Mouse (Mus musculus) cerebellum, adult 18-20 months (tissue): ENCODE data around the gene Ptpn18.
"Not testable (repeated sequence)": the region's sequence is repeated elsewhere in the genome, so short reads cannot be mapped to it uniquely, and the experiment has no call there.

Experiments used
- DNase-seq, 2 experiments: peaks; one replicate each; pipeline ENCODE4 v3.0.0; 2021

Gene Ptpn18

DNA sequence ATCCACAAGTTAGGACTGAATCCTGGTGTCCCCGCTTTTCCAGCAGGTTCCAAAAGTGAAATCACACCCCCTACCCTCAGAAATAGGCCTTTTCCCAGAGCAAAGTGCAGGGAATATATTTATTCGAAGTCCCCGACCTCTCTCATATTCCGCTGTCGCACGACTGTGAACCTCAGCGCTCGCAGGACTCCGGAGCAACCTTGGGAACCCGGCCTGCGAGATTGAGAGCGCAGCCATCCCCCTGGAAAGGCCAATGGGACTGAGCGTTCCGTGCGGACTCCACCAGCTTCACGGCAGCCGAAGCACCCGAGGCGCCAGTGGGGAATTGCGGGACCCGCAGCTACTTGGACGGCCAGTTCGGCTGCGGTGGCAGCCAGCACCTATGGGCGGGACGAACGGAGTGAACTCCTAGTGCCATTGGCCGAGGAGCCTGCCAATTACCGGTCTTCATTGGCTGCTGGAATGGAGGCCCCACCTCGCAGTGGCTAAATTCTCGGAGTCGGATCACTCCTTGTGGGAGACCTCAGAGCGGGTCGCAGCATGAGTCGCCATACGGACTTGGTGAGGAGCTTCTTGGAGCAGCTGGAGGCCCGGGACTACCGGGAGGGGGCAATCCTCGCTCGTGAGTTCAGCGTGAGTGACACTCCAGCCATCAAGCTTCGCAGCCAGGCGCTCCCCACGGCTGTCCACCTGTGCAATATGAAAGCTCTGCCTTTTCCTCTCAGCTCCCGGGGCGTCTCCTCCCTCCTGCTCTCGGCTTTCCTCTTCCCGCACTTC lies at the start of gene Ptpn18:
TSS of gene Ptpn18 (plus strand) at position 479 of the 777 bp plus-strand sequence.
- peak; percentile 93 to 97 for DNase-seq

DNA sequence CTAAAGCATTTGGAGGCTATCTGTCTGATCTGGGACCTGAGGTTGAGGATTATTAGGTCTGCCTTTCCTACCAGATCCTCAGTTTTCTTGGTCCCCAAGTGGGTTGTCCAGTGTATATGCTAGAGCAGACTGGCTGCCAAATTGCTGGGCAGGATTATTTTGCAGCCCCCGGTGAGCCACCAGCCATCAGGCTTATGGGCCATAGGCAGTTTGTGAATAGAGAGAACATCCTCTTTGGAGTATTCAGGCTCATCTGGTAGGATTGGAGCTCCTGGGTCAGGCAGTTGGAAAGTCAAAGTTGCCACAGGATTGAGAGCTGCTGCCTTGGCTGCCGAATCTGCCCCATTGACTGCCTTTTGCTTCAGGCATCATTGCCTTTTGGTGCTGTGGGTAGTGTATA lies 31.1 kb upstream of the Ptpn18 start:
- no peak for DNase-seq

DNA sequence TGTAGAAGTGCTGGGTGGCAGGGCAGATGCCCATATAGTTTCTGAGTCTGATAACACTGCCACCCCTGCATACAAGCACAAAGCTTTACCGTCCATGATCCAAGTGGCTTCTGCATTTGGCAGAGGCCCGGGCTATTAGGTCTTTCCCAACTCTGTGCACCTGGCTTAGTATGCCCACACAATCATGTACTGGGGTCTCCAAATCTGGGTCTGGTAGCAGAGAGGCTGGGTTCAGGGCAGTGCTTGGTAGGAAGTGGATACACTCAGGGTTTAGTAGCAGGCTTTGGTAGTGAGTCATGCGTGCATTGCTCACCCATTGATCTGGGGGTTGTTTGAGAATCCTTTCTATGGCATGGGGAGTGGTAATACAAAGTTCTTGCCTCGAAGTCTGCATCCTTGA lies 30.3 kb upstream of the Ptpn18 start:
- no peak for DNase-seq

DNA sequence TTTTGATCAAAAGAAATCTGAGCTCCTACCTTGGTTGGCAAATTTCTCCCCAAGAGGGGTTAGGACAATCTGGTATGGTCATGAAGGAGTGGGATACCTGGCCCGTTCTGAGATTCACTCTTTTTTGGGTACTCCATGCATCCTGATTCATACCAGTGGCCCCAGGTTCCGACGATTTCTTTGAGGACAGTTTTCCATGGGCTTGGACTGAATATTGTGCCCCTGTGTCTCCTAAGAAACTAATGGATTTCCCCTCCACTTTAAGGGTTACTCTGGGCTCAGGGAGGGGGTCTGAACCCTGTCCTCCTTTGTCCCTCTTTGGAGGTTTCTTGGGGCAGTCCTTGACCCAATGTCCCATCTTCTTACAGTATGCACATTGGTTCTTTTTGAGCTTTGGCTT lies 28.6 kb upstream of the Ptpn18 start:
- no peak for DNase-seq

DNA sequence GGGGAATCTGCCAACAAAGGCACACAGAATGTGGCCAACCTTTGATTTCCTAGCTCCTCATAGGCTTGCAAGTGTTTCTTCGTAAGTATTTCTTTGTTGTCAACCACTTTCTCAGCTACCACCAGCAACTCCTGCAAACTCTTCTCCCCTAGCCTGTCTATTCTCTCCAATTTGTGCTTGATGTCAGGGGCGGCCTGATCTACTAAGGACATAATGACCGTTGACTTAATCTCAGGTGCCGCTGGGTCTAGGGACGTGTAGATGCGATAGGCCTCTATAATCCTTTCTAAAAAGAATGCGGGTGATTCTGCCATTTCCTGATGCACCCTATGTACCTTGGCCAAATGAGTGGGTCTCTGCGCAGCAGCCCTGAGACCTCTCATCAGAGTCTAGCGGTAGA lies 28.1 kb upstream of the Ptpn18 start:
- no peak for DNase-seq

DNA sequence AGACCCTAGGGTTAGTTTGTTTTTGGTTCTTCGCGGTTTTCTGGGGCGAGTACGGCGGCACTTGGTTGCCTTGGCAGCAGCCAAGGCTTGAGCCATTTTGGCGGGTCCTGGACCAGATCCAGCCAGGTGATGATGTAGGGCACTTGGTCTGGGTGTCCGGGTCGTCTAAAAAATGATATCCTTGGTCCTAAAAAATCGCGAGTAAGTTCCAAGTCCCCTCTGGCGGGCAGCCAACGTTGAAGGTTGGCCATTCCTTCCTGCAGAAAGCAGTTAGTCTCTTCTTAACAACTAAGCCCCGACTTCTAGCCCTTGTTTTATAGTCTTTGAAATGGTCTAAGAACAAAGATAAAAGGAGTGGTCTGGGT lies 27.2 kb upstream of the Ptpn18 start:
- DNase-seq = peak; percentile 37 to 55

DNA sequence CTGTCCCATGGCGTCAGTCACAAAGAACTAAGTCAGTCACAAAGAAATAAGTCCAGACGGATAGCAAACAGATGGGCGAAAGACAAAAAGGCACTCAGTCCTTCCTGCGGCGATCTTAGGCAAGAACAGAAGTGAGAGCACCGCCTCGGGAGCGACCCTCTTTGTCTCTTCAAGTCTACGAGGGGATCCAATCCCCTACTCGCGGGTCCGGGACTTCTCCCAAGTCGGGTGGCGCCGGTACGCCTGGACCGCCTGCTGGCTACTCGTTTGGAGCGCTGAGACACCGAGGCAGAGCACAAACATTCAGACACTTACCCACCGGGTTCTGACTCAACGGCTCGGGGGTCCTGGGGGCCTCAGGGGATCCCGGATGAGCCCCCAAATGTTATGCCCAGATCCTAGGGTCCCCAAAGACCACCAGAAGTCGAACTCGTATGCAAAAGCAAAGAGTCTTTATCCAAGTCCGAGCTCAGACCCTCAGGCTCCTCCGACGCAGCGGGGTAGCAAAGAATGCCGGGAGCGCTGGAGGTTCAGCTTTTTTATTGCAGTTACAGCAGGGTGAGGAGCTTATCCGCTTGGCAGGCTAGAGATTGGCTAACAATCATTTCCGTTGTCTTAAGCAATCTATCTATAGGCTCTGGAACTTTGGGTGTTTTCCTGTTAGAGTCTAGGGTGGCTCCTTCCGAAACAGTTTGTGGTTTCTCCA lies 26.6 kb upstream of the Ptpn18 start:
- DNase-seq = peak; percentile 26 to 44

DNA sequence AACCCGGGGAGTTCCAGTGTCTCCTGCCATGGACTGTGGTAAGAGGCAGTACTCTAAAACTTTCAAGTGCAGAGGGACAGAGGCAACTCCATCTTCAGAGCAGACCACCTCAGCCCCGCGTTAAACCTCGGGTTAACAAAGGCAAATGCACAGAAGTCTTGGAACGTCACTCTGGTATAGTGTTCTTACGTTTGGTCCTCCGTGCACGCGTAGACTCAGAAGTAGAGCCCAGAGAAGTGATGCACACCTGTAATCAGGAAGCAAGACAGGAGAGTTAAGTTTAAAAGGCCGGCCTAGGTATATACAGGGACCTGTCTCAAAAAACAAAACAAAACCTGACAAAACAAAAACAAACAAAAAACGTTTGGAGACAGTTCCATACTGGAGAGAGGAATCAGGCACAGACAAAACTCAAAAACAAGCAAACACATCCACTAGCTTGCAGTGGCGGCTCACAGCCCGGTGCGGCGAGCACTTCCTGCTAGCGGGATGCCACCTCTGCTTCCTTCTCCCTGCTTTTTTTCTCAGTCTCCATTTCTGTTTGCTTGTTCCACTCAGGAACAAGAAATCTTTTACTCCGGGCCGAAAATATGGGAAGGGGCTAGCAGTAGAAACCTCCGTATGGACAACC lies 25.6 kb upstream of the Ptpn18 start:
- peak; percentile 35 to 50 for DNase-seq

DNA sequence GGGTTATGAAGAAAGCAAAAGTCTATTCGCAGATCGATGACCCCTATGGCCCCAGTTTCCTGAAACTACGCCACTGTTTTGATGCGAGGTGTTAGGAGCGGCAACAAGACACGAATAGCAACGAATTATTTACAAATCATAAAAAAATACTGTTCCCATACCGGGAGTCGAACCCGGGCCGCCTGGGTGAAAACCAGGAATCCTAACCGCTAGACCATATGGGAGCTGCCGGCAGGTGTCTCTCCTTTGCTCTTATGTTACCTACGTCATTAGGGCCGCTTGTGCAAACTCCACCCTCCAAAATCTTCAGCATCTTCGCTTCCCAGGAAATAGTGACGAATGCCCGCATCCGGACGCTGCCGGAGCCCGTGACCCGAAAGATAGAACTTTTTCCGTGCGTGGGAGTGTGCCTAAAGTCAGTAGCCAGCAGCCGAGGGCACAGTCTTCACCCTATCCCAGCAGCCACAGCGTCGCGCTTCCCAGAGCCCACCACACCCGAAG lies 24.9 kb upstream of the Ptpn18 start:
- DNase-seq = peak; percentile 91 to 96

DNA sequence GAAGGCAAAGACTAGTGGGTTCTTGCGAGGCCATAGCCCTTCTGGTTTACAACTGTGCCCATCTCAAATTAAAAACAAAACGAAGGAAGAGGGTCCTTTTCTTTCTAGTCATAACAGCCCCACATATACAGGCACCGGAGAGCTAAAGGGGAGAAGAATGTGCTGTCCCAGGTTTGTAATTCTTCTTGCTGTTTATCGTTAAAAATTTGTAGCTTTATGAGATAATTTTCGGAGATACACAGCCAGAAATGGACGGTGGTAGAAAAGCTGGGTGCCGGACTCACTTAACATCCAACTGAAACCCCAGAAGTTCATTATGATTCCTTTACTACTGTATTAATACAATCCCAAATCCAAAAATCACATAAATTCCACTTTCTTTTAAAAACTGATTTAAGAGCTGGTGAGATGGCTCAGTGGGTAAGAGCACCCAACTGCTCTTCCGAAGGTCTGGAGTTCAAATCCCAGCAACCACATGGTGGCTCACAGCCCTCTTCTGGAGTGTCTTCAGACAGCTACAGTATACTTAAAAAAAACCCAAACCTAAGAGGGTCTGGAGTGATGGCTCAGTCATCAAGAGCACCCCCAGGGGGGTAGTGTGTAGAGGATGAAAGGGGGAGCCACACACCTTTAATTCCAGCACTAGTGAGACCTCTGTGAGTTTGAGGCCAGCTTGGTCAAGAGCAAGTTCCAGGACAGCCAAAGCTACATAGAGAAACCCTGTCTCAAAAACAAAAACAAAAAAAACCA lies 24.0 kb upstream of the Ptpn18 start:
- no peak for DNase-seq

DNA sequence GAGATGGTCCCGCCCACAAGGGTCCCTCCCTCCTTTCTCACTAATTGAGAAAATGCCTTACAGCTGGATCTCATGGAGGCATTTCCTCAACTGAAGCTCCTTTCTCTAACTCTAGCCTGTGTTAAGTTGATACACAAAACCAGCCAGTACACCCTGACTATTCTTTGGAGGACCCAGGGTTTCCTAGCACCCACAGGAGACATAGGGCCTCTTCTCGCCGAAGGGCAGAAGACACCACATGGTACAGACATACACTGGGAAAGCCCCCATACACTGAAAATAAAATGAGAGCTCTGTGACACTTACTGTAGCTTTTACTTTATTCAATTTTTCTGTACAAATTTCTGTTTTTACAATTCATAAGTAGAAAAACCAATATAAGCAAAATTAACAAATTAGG lies 23.2 kb upstream of the Ptpn18 start:
- no peak for DNase-seq

DNA sequence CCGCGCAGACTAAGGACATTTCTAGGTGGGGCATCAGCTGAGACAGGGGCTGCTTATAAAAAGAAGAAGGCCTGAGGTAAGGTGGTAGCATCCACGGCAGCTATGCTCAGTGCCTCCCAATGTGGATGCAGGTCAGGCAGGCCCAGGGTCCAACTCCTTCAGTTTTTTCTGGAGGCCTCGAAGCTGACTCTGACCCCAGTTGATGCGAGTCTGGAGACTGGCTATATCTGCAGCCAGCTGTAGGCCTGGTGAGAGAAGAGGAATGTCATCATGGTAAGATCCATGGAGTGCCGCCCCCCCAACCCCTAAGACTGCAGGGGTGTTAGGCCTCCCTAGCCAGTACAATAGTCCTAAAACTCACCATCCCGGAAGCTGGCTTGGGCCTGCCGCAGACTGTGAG lies 22.2 kb upstream of the Ptpn18 start:
- DNase-seq = not testable (repeated sequence)

DNA sequence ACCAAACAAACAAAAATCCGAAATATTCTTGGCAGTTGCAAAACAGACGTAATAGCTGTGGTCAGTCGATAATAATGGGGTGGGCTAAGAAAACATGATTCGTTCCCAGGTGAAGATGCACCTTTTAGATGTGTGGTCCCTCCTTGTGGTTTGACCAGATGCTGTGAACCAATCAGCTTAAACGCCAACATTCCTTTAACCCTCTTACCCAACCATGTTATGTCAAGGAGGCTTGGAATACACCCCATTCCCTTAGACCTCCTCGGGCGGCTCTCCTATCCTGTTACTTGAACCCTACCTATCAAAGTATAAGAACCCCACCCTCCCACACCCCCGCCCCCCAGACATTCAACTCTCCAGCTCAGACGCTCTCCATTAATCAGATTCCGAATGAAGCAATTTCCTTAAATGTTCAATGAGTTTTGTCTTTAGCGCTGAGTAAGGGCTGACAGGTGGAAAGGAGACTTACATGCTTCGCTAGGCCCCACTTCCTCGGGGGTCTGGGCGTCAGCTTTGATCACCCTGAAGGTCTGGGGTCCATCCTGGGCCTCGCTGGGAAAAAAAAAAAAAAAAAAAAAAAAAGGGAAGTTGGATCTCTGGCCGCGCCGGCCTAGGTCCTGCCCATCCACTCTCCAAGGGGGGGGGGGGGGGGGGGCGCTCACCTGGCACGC lies 21.0 kb upstream of the Ptpn18 start:
- no peak for DNase-seq

DNA sequence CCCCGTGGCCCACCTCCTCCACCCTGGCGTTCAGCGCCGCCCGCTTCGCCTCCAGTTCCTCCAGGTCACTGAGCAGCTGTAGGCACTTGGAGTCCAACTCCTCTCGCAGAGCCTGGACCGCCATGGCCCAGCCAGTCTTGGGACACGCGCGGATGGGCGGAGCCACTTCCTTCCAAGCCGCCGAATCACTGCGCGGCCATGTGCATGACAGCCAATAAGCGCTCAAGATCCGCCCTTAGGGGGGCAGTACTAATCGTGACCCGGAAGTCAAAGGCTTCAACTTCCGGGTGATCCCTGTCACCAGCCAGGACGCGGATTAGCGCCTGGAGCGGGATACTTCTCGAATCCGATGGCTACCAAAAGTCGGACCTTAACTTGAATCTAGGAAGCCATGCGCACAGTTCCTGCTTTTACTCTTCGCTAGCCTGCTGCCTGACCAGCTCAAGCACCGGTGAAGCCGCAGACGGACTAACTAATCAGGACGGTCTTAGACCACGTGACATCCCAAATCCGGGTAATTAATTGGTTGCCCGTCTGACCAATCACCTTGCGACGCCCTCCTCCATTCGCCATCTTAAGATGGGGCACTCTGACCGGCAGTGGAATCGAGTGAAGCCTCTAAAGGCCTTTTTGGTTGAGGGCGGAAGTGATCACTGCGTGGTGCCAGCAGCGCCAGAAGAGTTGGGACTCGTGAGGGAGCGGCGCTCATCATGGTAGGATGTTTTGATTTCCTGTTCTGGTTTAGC lies 20.2 kb upstream of the Ptpn18 start, which contains the start of the genes Ccdc115 and Imp4:
TSS of gene Ccdc115 (minus strand) at position 458 of the 746 bp plus-strand sequence.
TSS of gene Imp4 (plus strand) at position 637 of the 746 bp plus-strand sequence.
- DNase-seq = peak; percentile 94 to 97

DNA sequence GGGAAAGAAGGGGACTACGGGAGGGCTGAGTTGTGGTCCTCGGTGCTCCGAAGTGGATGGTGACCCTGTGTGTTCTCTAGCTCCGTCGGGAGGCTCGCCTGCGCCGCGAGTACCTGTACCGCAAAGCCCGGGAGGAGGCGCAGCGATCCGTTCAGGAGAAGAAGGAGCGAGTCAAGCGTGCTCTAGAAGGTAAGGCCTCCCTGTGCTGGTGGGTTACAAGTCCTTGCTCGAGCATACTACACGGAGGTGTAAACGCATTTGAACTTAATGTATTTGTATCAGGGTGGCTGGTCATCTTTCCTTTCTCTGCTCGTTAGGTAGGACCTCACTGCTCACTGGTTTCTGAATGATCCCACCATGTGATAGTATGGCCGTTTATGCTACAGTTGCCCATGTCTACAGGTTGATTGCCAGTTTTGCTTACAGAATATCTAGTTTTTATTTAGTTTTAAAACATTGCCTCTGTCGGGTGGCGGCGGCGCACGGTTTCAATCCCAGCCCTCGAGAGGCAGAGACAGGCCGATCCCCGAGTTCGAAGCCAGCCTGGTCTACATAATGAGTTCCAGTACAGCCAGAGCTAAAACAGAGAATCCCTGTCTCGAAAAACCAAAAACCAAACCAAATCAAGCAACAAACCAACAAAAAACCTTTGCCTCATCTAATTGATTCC lies 19.5 kb upstream of the Ptpn18 start:
- DNase-seq = peak in 1 of 2 experiments; percentile 40

DNA sequence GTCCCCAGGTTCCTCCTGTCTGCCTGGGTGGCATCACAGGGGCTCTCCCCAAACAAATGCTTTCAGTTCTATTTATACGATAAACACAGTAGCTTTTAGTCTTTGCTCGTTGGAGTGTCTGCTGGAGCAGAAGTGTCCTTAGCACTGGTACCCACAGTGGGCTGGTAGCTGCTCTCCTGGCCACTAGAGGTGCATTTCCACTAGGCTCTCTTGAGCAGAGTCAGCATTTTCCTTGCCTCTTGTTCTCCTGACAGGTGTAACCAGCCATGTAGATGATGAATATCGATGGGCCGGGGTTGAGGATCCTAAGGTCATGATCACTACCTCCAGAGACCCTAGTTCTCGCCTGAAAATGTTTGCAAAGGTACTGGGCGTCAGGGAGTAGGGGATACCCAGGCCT lies 16.4 kb upstream of the Ptpn18 start:
- no peak for DNase-seq

DNA sequence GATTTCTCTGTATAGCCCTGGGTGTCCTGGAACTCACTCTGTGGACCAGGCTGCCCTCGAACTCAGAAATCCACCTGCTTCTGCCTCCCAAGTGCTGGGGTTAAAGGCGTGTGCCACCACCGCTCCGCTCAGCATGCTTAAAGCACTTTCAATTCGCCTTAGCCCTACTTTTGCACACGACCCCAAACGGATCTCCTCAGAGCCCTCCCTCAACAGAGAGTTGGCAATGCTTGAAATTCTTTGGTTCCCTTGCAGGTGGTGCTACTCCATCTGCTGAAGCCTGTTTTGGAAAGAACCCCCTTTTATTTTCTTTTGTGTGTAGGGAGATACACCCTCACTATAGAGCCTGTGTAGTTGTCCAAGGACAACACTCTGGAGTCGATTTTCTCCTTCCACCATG lies 1.1 kb upstream of the Ptpn18 start:
- DNase-seq = no peak

DNA sequence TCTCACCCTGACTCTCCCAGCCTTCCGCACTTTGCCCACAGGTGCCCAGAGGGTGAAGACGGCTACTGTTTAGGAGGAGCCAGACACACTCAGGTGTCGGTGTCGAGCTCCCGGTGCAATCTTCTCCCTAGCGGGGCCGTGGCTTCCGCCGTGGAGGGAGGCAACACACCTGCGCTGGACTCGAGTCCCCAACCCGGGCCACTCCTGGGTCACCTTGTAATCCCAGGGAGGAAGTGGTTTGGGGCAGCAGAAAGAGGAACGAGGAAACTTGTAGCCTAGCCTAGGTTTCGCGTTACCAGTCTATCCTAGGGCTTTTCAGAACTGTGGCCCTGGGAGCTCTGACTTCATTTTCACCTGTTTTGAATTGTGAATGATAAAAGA lies 489 bp downstream of the Ptpn18 start:
- no peak for DNase-seq

DNA sequence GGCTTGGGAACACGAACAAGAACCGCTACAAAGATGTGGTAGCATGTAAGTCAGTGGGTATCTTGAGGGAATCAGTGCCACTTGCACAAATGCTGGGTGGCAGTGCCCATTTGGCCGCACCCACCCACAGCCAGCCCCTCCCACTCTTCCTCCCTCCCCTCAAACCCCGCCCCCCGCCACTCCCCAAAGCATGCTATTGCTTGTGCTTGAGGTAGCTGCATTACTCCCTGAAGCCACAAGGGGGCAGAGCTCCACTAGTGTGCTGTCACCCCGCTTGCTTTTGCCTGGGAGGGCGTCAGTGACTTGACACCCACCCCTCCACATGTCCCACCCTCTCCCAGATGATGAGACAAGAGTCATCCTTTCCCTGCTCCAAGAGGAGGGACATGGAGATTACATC lies 3.2 kb downstream of the Ptpn18 start:
- DNase-seq = peak; percentile 67 to 70

DNA sequence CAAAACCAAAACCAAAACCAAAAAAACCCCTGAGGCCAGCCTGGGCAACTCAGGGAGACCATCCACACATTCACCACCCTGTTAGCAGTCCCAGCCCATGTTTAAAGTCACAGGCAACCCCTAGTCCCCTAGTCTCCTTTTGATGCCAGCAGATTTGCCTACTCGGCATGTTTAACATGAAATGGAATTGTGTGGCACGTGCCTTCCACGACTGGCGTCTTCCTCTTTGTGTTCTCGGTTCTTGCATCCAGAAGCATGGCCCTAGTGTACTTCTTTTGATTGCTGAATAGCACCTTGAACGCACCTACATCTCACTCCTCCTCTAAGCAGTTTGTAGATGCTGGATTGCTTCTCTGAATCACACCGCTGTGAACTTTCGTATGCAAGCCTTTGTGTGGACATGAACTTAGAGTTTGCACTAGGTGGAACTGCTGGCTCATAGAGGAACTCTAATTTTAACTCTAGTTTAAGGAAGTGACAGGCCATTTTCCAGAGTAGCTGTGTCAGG lies 4.8 kb downstream of the Ptpn18 start:
- no peak for DNase-seq

DNA sequence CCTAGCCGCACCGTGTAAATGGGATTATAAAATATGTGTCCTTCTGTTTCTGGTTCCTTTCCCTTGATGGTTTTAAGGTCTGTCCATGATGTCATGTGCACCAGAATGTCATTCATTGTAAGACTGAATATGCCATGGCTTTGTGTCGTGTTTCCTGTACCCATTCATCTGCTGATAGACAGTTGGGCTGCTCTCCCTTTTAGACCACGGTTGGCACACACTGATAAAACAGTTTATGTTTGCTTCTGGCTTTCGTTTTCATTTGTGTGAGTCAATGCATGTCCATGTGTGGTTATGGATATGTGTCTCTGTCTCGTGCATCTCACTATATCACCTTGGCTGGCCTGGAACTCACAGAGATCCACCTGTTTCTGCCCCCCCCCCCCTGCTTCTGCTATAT lies 5.9 kb downstream of the Ptpn18 start:
- DNase-seq = no peak
